Mouse (Mus musculus) lung, embryonic 15.5 days (tissue): ENCODE measurements at regions not wholly inside any gene's neighbourhood (a gene's known extent, or its start where the extent isn't known, plus 50 kb on each side); places are given as distances from the start of the nearest gene placed in this dataset.

Experiments
- ATAC-seq: fragments of 200-750 bp; cut with Nextera tagmentation; 2 replicates; pipeline ENCODE4 v1.8.0; 2017; ENCODE audit warnings: moderate number of reproducible peaks, borderline replicate concordance; ENCODE audit not compliant: low FRiP score, low TSS enrichment; ENCODE audit errors: extremely low read depth
- H3K27ac ChIP-seq: fragments of 300-500 bp; sonication (generic); 2 replicates; pipeline ENCODE4 v1.5.1; 2015; ENCODE audit warnings: moderate library complexity, mild to moderate bottlenecking, inconsistent platforms
- H3K27me3 ChIP-seq: fragments of 300-500 bp; sonication (generic); 2 replicates; pipeline ENCODE4 v1.6.1; 2015; ENCODE audit warnings: inconsistent platforms
- H3K36me3 ChIP-seq: fragments of 300-500 bp; sonication (generic); 2 replicates; pipeline ENCODE4 v1.6.1; 2015; ENCODE audit warnings: inconsistent platforms
- H3K4me1 ChIP-seq: fragments of 300-500 bp; sonication (generic); 2 replicates; pipeline ENCODE4 v1.6.1; 2015; ENCODE audit warnings: inconsistent platforms
- H3K4me2 ChIP-seq: fragments of 300-500 bp; sonication (generic); 2 replicates; pipeline ENCODE4 v1.6.1; 2015; ENCODE audit warnings: inconsistent platforms, mild to moderate bottlenecking, moderate library complexity
- H3K4me3 ChIP-seq: fragments of 300-500 bp; sonication (generic); 2 replicates; pipeline ENCODE4 v1.5.1; 2015; ENCODE audit warnings: mild to moderate bottlenecking, inconsistent platforms
- H3K9ac ChIP-seq: fragments of 300-500 bp; sonication (generic); 2 replicates; pipeline ENCODE4 v1.6.1; 2015; ENCODE audit warnings: inconsistent platforms
- H3K9me3 ChIP-seq: fragments of 300-500 bp; sonication (generic); 2 replicates; pipeline ENCODE4 v1.6.1; 2016; ENCODE audit warnings: inconsistent platforms
- WGBS: fragments of 180-500 bp; shearing (Covaris S2); methylation state at CpG from one replicate; pipeline ENCODE4 v1.1.7; 2015; 5-methylcytosine and 5-hydroxymethylcytosine counted together

DNA sequence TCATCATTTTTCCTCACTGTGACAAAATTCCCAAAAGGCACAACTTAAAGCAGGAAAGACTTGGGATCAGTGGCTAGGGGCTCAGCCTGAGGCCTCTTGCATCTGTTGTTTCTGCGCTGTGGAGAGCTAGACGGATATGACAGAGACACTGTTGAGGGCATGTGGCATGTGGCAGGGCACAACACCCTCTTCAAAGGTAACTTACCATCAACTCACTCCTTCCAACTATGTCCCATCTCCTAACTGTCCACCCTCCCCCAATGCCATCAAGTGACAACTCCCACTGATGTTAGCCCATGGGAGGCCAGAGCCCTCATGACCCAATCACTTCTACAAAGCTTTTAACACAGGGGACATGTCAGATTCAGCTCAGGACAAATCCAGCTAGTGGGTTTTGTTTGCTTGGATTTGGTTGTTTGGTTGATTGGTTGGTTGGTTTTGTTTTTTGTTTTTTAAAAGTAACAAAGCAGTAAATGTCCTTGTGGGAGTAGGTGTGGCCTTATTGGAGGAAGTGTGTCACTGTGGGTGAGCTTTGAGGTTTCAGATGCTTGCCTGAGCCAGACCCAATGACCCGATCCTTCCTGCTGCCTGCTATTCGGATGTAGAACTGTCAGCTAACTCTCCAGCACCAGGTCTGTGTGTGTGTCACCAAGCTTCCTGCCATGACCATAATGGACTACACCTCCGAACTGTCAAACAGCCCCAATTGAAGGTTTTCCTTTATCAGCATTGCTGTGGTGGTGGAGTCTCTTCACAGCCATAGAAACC lies 53.2 kb upstream of the Lef1 start:
- no peak overlapping the region for H3K9ac ChIP-seq
- 78% methylated on average over 5 of the region's 5 CpGs for WGBS
- no peaks in the 10 kb centered on the region for H3K4me1 ChIP-seq
- H3K4me2 ChIP-seq, result no peak overlapping the region
- no peaks in the 10 kb centered on the region for H3K27me3 ChIP-seq
- no peak overlapping the region for H3K27ac ChIP-seq
- H3K4me3 ChIP-seq, result no peak overlapping the region
- no peak for ATAC-seq
- H3K36me3 ChIP-seq, result no peaks in the 10 kb centered on the region
- no peaks in the 10 kb centered on the region for H3K9me3 ChIP-seq

GRCm38 (mm10) chr3:131054241-131054972 lies 55.9 kb upstream of the Lef1 start:
- no peaks in the 10 kb centered on the region for H3K36me3 ChIP-seq
- no peak overlapping the region for H3K4me2 ChIP-seq
- no peak overlapping the region for H3K9ac ChIP-seq
- ATAC-seq, result no peak
- H3K27me3 ChIP-seq, result no peaks in the 10 kb centered on the region
- H3K27ac ChIP-seq, result no peak overlapping the region
- no peaks in the 10 kb centered on the region for H3K4me1 ChIP-seq
- H3K4me3 ChIP-seq, result no peak overlapping the region
- 78% methylated on average over 13 of the region's 13 CpGs for WGBS
- H3K9me3 ChIP-seq, result no peaks in the 10 kb centered on the region

GRCm38 (mm10) chr3:131047716-131048115 lies 62.6 kb upstream of the Lef1 start:
- no peak overlapping the region for H3K9ac ChIP-seq
- H3K9me3 ChIP-seq, result no peaks in the 10 kb centered on the region
- H3K4me2 ChIP-seq, result no peak overlapping the region
- H3K4me3 ChIP-seq, result no peak overlapping the region
- 64% methylated on average over 3 of the region's 3 CpGs for WGBS
- ATAC-seq, result no peak
- 0 out of 2 replicates have a peak, but pooled peaks cover 4% of the 10 kb centered on the region for H3K4me1 ChIP-seq
- H3K27ac ChIP-seq, result no peak overlapping the region
- no peaks in the 10 kb centered on the region for H3K36me3 ChIP-seq
- H3K27me3 ChIP-seq, result no peaks in the 10 kb centered on the region

DNA sequence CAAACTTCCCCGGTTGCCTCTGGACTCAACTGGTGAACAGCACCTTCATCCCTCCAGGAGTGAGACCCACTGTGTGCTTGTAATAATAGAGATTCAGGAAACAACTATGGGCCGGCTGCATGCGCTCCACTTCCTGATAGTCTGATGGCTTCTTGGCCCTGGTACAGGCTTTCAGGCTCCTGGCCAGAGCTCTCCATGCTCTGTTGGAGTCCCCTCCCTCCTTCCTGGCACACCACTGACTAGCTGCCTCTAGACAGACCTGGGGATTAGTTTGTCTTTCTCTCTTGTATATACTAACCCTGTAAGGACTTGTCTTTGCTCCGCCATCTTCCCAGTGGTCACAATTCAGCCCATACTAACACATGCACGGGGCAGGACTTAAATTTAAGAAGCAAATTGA lies 63.9 kb upstream of the Lef1 start:
- 0 out of 2 replicates have a peak, but pooled peaks cover 4% of the 10 kb centered on the region for H3K4me1 ChIP-seq
- H3K9ac ChIP-seq, result no peak overlapping the region
- H3K27ac ChIP-seq, result no peak overlapping the region
- no peak for ATAC-seq
- no peaks in the 10 kb centered on the region for H3K36me3 ChIP-seq
- H3K9me3 ChIP-seq, result no peaks in the 10 kb centered on the region
- H3K4me3 ChIP-seq, result no peak overlapping the region
- H3K4me2 ChIP-seq, result no peak overlapping the region
- 71% methylated on average over 5 of the region's 5 CpGs for WGBS
- H3K27me3 ChIP-seq, result no peaks in the 10 kb centered on the region

DNA sequence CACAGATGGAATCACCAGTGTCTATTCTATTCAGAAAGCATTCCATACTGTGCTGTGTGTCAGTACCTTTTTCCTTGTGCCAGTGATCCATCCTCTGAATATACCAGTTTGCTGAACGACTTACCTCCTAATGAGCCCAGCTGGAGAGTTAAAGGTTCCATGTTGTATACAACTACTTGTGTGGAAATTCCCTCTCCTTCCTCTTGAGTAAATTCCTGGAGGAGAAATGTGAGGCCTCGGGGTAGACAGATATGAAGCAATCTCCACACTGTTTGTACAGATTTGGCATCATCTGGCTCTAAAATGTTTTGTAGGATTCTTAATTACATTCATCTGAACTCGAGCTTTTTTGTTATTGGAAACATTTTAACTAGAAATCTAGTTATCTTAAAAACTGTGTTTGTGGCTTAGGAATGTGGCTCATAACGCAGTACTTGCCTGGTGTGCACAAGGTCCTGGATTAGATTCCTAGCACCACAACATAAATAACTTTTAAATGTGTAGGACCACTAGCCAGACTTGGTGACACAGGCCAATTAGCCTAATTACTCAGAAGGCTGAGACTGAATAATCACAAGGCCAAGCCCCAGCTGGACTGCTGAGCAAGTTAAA lies 70.0 kb upstream of the Lef1 start:
- 36% methylated on average over 4 of the region's 4 CpGs for WGBS
- H3K9ac ChIP-seq, result no peak overlapping the region
- H3K27ac ChIP-seq, result no peak overlapping the region
- no peaks in the 10 kb centered on the region for H3K4me1 ChIP-seq
- H3K9me3 ChIP-seq, result no peaks in the 10 kb centered on the region
- no peak overlapping the region for H3K4me2 ChIP-seq
- no peaks in the 10 kb centered on the region for H3K36me3 ChIP-seq
- no peak overlapping the region for H3K4me3 ChIP-seq
- ATAC-seq, result no peak
- no peaks in the 10 kb centered on the region for H3K27me3 ChIP-seq

DNA sequence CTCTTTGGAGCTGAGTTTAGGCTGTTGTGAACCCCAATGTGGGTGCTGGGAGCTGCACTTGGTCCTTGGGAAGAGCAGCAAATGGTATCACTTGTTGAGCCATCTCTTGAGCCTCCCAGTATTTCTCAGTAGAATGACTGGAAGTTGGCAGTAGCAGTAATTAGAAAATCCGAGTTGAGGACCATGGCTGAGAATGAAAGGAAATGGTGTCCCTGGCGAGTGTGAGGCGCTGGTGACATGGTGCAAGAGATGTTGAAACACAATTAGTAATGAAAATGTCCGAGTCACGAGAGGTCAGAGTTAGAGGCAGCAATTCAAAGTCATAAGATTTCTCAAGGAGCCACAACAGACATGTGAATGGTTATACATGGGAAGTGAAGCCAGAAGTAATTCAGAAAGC lies 73.2 kb upstream of the Lef1 start:
- no peak overlapping the region for H3K9ac ChIP-seq
- no peak overlapping the region for H3K4me2 ChIP-seq
- H3K4me1 ChIP-seq, result no peaks in the 10 kb centered on the region
- H3K27me3 ChIP-seq, result no peaks in the 10 kb centered on the region
- 77% methylated on average over 5 of the region's 5 CpGs for WGBS
- H3K27ac ChIP-seq, result no peak overlapping the region
- ATAC-seq, result no peak
- no peaks in the 10 kb centered on the region for H3K9me3 ChIP-seq
- no peaks in the 10 kb centered on the region for H3K36me3 ChIP-seq
- no peak overlapping the region for H3K4me3 ChIP-seq

DNA sequence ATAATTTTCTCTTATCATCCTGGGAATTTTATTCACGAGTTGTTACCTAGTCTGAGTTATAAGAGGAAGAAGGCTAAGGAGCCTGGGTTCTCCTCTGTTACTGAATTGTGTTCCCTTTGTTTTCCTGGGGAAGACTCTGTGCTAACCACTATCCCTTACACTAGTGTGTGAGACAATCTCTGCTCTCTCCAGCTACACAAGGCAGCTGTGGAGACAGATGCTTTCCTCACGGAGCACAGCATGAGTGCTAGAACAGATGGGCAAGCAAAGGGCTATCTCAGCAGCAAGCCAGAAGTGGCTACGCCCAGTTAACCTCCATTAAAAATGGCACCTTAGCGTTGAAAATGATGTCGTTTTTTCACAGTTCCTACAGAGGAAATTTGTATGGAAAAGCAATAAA lies 75.5 kb upstream of the Lef1 start:
- H3K36me3 ChIP-seq, result no peaks in the 10 kb centered on the region
- H3K4me3 ChIP-seq, result no peak overlapping the region
- H3K9me3 ChIP-seq, result no peaks in the 10 kb centered on the region
- no peaks in the 10 kb centered on the region for H3K27me3 ChIP-seq
- no peak overlapping the region for H3K9ac ChIP-seq
- H3K27ac ChIP-seq, result no peak overlapping the region
- ATAC-seq, result no peak
- 55% methylated on average over 5 of the region's 5 CpGs for WGBS
- no peak overlapping the region for H3K4me2 ChIP-seq
- H3K4me1 ChIP-seq, result no peaks in the 10 kb centered on the region

- Histone ChIP-seq H3K36me3 (no peaks in the 10 kb centered on the region), H3K9ac (no peak overlapping the region), H3K4me1 (no peaks in the 10 kb centered on the region), H3K9me3 (no peaks in the 10 kb centered on the region), H3K4me2 (no peak overlapping the region), H3K27ac (no peak overlapping the region), H3K27me3 (no peaks in the 10 kb centered on the region), H3K4me3 (no peak overlapping the region)
- WGBS, result 86% methylated on average over 7 of the region's 7 CpGs
- ATAC-seq, result no peak
Observed at GRCm38 (mm10) chr3:131026336-131026735, 83.9 kb upstream of the Lef1 start.

GRCm38 (mm10) chr3:131019163-131019956 lies 90.9 kb upstream of the Lef1 start:
- 16% methylated on average over 23 of the region's 23 CpGs for WGBS
- H3K4me1 ChIP-seq, result peaks cover 14% of the 10 kb centered on the region
- H3K4me2 ChIP-seq, result peak overlapping the region; percentile 58
- H3K4me3 ChIP-seq, result peak overlapping the region; percentile 27
- no peaks in the 10 kb centered on the region for H3K9me3 ChIP-seq
- no peaks in the 10 kb centered on the region for H3K27me3 ChIP-seq
- peak overlapping the region; percentile 13; the same call in 1 of the 2 replicates for H3K9ac ChIP-seq
- H3K27ac ChIP-seq, result no peak overlapping the region
- H3K36me3 ChIP-seq, result no peaks in the 10 kb centered on the region
- ATAC-seq, result peak; percentile 78; the same call in 1 of the 2 replicates

DNA sequence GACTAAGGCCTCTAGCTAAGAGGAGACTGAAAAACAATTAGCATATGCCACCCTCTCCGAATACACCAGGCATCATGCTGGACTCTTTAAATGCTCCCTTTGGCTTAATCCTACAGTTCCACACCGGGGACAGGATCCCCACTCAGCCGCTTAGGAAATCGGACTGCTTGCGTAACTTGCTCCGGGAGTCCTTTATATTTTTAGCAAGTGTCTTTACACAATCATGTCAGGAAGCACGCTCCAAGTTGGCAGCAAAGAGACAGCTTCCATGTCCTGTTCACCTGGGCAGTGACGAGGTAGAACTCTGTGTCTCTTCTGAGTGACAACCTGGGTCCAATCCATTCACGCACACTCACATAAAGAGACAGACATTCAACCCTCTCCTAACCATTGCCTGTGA lies 92.4 kb upstream of the Lef1 start:
- H3K4me2 ChIP-seq, result no peak overlapping the region
- no peaks in the 10 kb centered on the region for H3K9me3 ChIP-seq
- H3K4me1 ChIP-seq, result peaks cover 14% of the 10 kb centered on the region
- no peak overlapping the region for H3K4me3 ChIP-seq
- H3K9ac ChIP-seq, result no peak overlapping the region
- no peaks in the 10 kb centered on the region for H3K36me3 ChIP-seq
- ATAC-seq, result no peak
- H3K27me3 ChIP-seq, result no peaks in the 10 kb centered on the region
- H3K27ac ChIP-seq, result no peak overlapping the region
- WGBS, result 69% methylated on average over 9 of the region's 9 CpGs

- Histone ChIP-seq H3K36me3 (no peaks in the 10 kb centered on the region), H3K27ac (no peak overlapping the region), H3K4me2 (no peak overlapping the region), H3K27me3 (no peaks in the 10 kb centered on the region), H3K4me1 (peaks cover 14% of the 10 kb centered on the region), H3K4me3 (no peak overlapping the region), H3K9me3 (no peaks in the 10 kb centered on the region), H3K9ac (no peak overlapping the region)
- no peak for ATAC-seq
- 58% methylated on average over 10 of the region's 10 CpGs for WGBS
Observed at GRCm38 (mm10) chr3:131016104-131016503, 94.2 kb upstream of the Lef1 start.
